Mouse (Mus musculus) lung, embryonic 14.5 days (tissue): Measurements from ENCODE around the gene Usp21. TPM values are rescaled to one million over a fixed set of nuclear protein-coding genes. Genes with fewer than 3 reads are reported as not detected.

ENCODE experiments used
- ATAC-seq: fragments of 200-750 bp; cut with Nextera tagmentation; 2 replicates; pipeline ENCODE4 v1.8.0; 2017; ENCODE audit warnings: mild to moderate bottlenecking, moderate TSS enrichment, moderate library complexity; ENCODE audit not compliant: insufficient read depth
- DNase-seq: peaks from one replicate; pipeline ENCODE4 v3.0.0-alpha.2; 2015
- H3K27ac ChIP-seq: fragments of 300-500 bp; sonication (generic); 2 replicates; pipeline ENCODE4 v1.5.1; 2014; ENCODE audit warnings: low read depth, mild to moderate bottlenecking, moderate library complexity
- H3K27me3 ChIP-seq: fragments of 300-500 bp; sonication (generic); 2 replicates; pipeline ENCODE4 v1.6.1; 2014; ENCODE audit warnings: low read length, control low read depth; ENCODE audit not compliant: insufficient read depth
- H3K36me3 ChIP-seq: fragments of 300-500 bp; sonication (generic); 2 replicates; pipeline ENCODE4 v1.6.1; 2014; ENCODE audit warnings: control low read depth; ENCODE audit not compliant: insufficient read depth
- H3K4me1 ChIP-seq: fragments of 300-500 bp; sonication (generic); 2 replicates; pipeline ENCODE4 v1.6.1; 2014; ENCODE audit warnings: antibody characterized with exemption, control low read depth; ENCODE audit not compliant: insufficient read depth
- H3K4me2 ChIP-seq: fragments of 300-500 bp; sonication (generic); 2 replicates; pipeline ENCODE4 v1.6.1; 2014; ENCODE audit warnings: mild to moderate bottlenecking
- H3K4me3 ChIP-seq: fragments of 300-500 bp; sonication (generic); 2 replicates; pipeline ENCODE4 v1.5.1; 2014; ENCODE audit warnings: low read depth, low read length
- H3K9ac ChIP-seq: fragments of 300-500 bp; sonication (generic); 2 replicates; pipeline ENCODE4 v1.6.1; 2014
- H3K9me3 ChIP-seq: fragments of 300-500 bp; sonication (generic); 2 replicates; pipeline ENCODE4 v1.6.1; 2016; ENCODE audit warnings: low read depth, low read length, control low read depth
- CTCF ChIP-seq: IDR thresholded peaks from 2 replicates; pipeline ENCODE4 v1.5.1; 2016; ENCODE audit warnings: antibody characterized with exemption, low read depth
- WGBS: fragments of 180-500 bp; shearing (Covaris S2); extraction: QIAGEN DNeasy Blood & Tissue Kit; methylation state at CpG from one replicate; pipeline ENCODE4 v1.1.7; 2014; 5-methylcytosine and 5-hydroxymethylcytosine counted together
- polyA plus RNA-seq: library from polyadenylated mRNA; unstranded; fragments of >200 nt; fragmentation: Nextera tagmentation; extraction: Ambion mirVana; gene quantifications from 2 replicates; pipeline ENCODE4 v1.2.1, GENCODE M21; 2014

Usp21 gene
- polyA plus RNA-seq, 1 experiment from 2014 or later, result 86.0 TPM

- no peaks in the 10 kb centered on the region for H3K27me3 ChIP-seq
- H3K4me1 ChIP-seq, result peaks cover 15% of the 10 kb centered on the region
- H3K9ac ChIP-seq, result no peak overlapping the region
- no peak overlapping the region for H3K27ac ChIP-seq
- no peak for TF ChIP-seq CTCF
- no peak overlapping the region for H3K4me2 ChIP-seq
- no peaks in the 10 kb centered on the region for H3K36me3 ChIP-seq
- no peak overlapping the region for H3K4me3 ChIP-seq
- DNase-seq (no peak), ATAC-seq (no peak)
- 50% methylated on average over 4 of the region's 4 CpGs for WGBS
- H3K9me3 ChIP-seq, result no peaks in the 10 kb centered on the region
Observed at GRCm38 (mm10) chr1:171265971-171266744, 21.6 kb downstream of the Usp21 start.

GRCm38 (mm10) chr1:171263666-171264461, 23.9 kb downstream of the Usp21 start:
- Histone ChIP-seq H3K4me2 (peak overlapping the region; percentile 62), H3K27me3 (no peaks in the 10 kb centered on the region), H3K36me3 (peaks cover 5% of the 10 kb centered on the region; the same call in 1 of the 2 replicates), H3K4me1 (peaks cover 20% of the 10 kb centered on the region), H3K27ac (peak overlapping the region; percentile 90), H3K4me3 (no peak overlapping the region), H3K9ac (no peak overlapping the region), H3K9me3 (no peaks in the 10 kb centered on the region)
- WGBS, result 70% methylated on average over 3 of the region's 3 CpGs
- DNase-seq (peak; percentile 61), ATAC-seq (no peak)
- no peak; the same call in 1 of the 2 replicates for TF ChIP-seq CTCF

DNA sequence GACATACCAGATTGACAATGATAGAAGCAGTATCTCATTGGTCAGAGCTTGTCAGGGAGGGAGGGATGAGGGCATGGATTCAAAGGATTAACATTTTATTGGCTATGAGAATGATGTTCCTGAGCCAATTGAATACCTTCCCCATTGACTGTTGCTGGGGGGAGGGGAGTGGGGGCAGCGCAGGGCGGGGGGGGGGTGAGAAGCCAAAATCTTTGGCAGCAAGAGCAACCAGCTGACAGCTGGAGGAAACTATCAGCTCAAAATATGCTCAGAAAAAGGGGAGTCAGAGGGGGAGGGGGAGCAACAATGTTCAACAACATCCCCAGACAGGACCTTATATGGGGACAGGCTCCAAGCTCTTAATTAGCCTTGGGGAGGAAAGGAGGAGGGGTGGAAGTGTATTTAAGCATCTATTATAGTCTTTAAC, 24.6 kb downstream of the Usp21 start:
- Histone ChIP-seq H3K4me1 (peaks cover 20% of the 10 kb centered on the region), H3K36me3 (peaks cover 5% of the 10 kb centered on the region; the same call in 1 of the 2 replicates), H3K27ac (peak overlapping the region; percentile 90), H3K9ac (no peak overlapping the region), H3K4me3 (no peak overlapping the region), H3K27me3 (no peaks in the 10 kb centered on the region), H3K9me3 (no peaks in the 10 kb centered on the region), H3K4me2 (peak overlapping the region; percentile 62)
- DNase-seq (peak; percentile 85), ATAC-seq (peak; percentile 92)
- WGBS, result 4% methylated on average over 2 of the region's 2 CpGs
- no peak for TF ChIP-seq CTCF

GRCm38 (mm10) chr1:171262594-171263130, 25.1 kb downstream of the Usp21 start:
- H3K4me2 ChIP-seq, result peak overlapping the region; percentile 62
- peaks cover 5% of the 10 kb centered on the region; the same call in 1 of the 2 replicates for H3K36me3 ChIP-seq
- H3K27ac ChIP-seq, result peak overlapping the region; percentile 97
- peaks cover 20% of the 10 kb centered on the region for H3K4me1 ChIP-seq
- ATAC-seq, result peak; percentile 86
- no peaks in the 10 kb centered on the region for H3K9me3 ChIP-seq
- H3K27me3 ChIP-seq, result no peaks in the 10 kb centered on the region
- H3K4me3 ChIP-seq, result peak overlapping the region; percentile 21
- peak; percentile 97 for DNase-seq
- 0% methylated on average over 8 of the region's 8 CpGs for WGBS
- TF ChIP-seq CTCF, result no peak
- peak overlapping the region; percentile 17; the same call in 1 of the 2 replicates for H3K9ac ChIP-seq

GRCm38 (mm10) chr1:171260316-171260715, 27.5 kb downstream of the Usp21 start:
- Histone ChIP-seq H3K4me3 (no peak overlapping the region), H3K36me3 (peaks cover 5% of the 10 kb centered on the region; the same call in 1 of the 2 replicates), H3K9ac (no peak overlapping the region), H3K27ac (no peak overlapping the region), H3K9me3 (no peaks in the 10 kb centered on the region), H3K4me1 (peaks cover 20% of the 10 kb centered on the region), H3K27me3 (no peaks in the 10 kb centered on the region), H3K4me2 (no peak overlapping the region)
- no peak for ATAC-seq
- DNase-seq, result peak; percentile 46
- TF ChIP-seq CTCF, result no peak
- WGBS, result 23% methylated on average over 3 of the region's 3 CpGs

- DNase-seq (no peak), ATAC-seq (no peak)
- no peak for TF ChIP-seq CTCF
- Histone ChIP-seq H3K9ac (no peak overlapping the region), H3K36me3 (peaks cover 10% of the 10 kb centered on the region; the same call in 1 of the 2 replicates), H3K27me3 (no peaks in the 10 kb centered on the region), H3K4me2 (no peak overlapping the region), H3K27ac (no peak overlapping the region), H3K4me1 (peaks cover 18% of the 10 kb centered on the region), H3K4me3 (no peak overlapping the region), H3K9me3 (no peaks in the 10 kb centered on the region)
- 71% methylated on average over 17 of the region's 17 CpGs for WGBS
Observed at GRCm38 (mm10) chr1:171258921-171259320, 28.9 kb downstream of the Usp21 start.
